18 mouse cellular contexts compared by ENCODE assay signal in genomic region chr14:47075010-47075677, GRCm38 (mm10).
"Had no signal": no experiment of that assay in that cellular context is flagged by ENCODE, and none has a peak within 500 bp of the region (broad histone marks: within the 10 kb centered on the region; RNA-seq: fewer than 3 reads in every experiment).

No protein-coding gene starts in this region.

- DNase-seq: gastrocnemius, postnatal 25 days had no signal

- H3K27ac ChIP-seq: gastrocnemius, adult 2 months; heart, embryonic 13.5 days; heart, embryonic 15.5 days; hindbrain, embryonic 10.5 days; hindbrain, embryonic 12.5 days; hindbrain, embryonic 14.5 days; intestine, embryonic 15.5 days; layer of hippocampus, adult 2 months; left cerebral cortex, adult 2 months; limb, embryonic 10.5 days; limb, embryonic 12.5 days; liver, embryonic 13.5 days had no signal

- ATAC-seq: forebrain, embryonic 16.5 days; hindbrain, embryonic 16.5 days; inflammation-experienced regulatory T-cells, adult 6 months; intestine, embryonic 15.5 days; intestine, postnatal 0 days had no signal

- H3K9ac ChIP-seq: heart, embryonic 13.5 days; heart, embryonic 15.5 days; hindbrain, embryonic 12.5 days; hindbrain, embryonic 14.5 days; intestine, embryonic 15.5 days; limb, embryonic 12.5 days; liver, embryonic 13.5 days had no signal

- H3K4me2 ChIP-seq: heart, embryonic 13.5 days; heart, embryonic 15.5 days; hindbrain, embryonic 12.5 days; hindbrain, embryonic 14.5 days; intestine, embryonic 15.5 days; limb, embryonic 12.5 days; liver, embryonic 11.5 days; liver, embryonic 13.5 days had no signal

- H3K27me3 ChIP-seq: heart, embryonic 13.5 days; heart, embryonic 15.5 days; hindbrain, embryonic 12.5 days; intestine, embryonic 15.5 days; limb, embryonic 12.5 days; liver, embryonic 13.5 days had no signal

- H3K36me3 ChIP-seq: hindbrain, embryonic 12.5 days; intestine, embryonic 15.5 days; liver, embryonic 13.5 days had no signal

- H3K9me3 ChIP-seq: heart, embryonic 13.5 days; heart, embryonic 15.5 days; hindbrain, embryonic 10.5 days; hindbrain, embryonic 12.5 days; intestine, embryonic 15.5 days; limb, embryonic 10.5 days; limb, embryonic 12.5 days; liver, embryonic 13.5 days had no signal

- H3K4me1 ChIP-seq: hindbrain, embryonic 12.5 days; intestine, embryonic 15.5 days; limb, embryonic 12.5 days; liver, embryonic 13.5 days had no signal

- H3K4me3 ChIP-seq: gastrocnemius, adult 2 months; heart, embryonic 13.5 days; heart, embryonic 15.5 days; hindbrain, embryonic 10.5 days; hindbrain, embryonic 12.5 days; intestine, embryonic 15.5 days; layer of hippocampus, adult 2 months; left cerebral cortex, adult 2 months; limb, embryonic 10.5 days; limb, embryonic 12.5 days; liver, embryonic 13.5 days had no signal
